Mouse (Mus musculus) ZHBTc4 (cell line): ENCODE results near the gene Gm3435.
A peak's percentile ranks its signal among the peaks of the same experiment; 100 is the strongest.
"Not testable (repeated sequence)": the region's sequence is repeated elsewhere in the genome, so short reads cannot be mapped to it uniquely, and the experiment has no call there.

Experiments
- DNase-seq: peaks from one replicate; pipeline ENCODE4 v3.0.0-alpha.2; 2011; ENCODE audit warnings: low read depth, low spot score

Gene Gm3435

DNA sequence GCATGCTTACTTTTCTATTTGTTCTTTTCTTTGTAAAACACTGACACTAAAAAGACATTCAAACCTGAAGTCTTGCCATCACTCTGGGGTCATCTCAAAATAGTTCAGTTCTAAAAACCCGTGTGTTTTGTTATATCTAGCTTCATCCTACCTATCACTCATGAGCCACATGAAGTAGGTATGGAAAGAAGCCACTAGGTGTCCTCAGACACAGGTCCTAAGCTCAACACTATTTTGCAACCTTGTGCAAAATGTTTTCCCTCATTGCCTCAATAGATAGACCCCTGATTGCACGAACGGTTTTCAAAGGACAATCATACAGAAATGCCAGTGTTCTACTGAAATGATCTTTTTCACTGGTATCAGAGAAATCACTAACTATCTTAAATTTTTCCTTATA lies 30.5 kb downstream of the Gm3435 start:
- DNase-seq = not testable (repeated sequence)

DNA sequence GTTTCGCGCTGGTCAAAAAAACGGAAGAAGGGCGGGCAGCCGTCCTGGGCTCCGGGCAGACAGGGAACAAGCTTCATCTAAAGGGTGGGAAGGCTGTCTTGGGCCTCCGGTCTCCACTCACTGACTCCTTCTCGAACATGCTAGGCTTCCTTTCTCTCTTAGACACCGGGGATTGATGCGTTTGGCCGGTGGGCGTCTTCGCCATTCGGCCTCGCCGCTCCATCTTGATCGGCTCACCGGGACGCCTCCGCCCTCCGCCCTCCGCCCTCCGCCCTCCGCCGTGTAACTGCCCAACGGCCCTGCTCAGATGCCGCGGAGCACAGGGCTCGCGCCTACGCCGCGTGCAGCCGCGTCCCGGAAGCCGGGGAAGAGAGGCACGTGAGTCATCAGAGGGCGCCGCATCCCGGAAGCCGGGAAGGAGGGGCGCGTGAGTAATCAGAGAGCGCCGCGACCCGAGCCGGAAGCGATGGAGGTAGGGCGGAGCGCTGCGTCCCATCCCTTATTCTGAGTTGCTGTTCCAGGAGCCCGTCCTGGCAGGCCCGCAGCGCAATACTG lies 31.3 kb downstream of the Gm3435 start, which contains the start of the genes Ermard, Tcte3 and Gm3448:
Ermard (plus strand) TSS at position 34 of the 555 bp plus-strand sequence.
Tcte3 (minus strand) TSS at position 314 of the 555 bp plus-strand sequence.
Gm3448 (minus strand) TSS at position 363 of the 555 bp plus-strand sequence.
- DNase-seq = not testable (repeated sequence)

DNA sequence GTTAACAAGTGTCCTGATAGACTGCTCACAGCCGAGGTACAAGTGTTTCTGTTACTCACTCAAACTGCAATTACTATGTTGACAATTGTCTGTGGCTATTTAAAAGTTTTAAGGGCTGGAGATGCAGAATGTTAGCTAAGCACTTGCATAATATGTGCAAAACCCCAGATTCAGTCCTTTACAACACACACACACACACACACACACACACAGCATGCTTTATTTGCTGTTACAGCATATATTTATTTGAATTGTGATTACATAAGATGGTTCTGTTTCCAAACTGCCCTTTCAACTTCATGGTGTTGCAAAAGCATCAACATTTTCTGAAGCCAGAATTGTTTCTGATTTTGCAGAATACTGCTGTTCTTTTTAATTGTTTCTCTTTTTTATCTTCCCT lies 40.4 kb downstream of the Gm3435 start:
- DNase-seq = not testable (repeated sequence)

DNA sequence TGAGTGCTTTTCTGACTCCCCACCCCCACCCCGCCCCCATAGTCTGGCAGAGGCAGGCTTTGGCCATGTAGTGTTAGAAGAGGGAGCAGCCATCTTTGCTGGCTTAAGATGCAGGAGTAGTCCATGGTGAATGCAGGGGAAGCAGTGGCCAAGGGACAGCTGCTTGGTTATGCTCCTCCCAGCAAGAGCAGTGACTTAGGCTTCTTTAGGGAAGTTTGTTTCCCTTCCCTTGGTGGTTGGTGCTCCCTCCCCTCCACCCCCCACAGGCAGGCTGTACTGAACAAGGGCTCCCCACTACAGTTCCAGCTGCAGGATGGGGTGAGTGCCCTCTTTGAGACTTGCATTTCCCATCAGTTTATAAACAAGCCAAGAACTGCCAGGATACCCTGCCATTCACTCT lies 42.8 kb downstream of the Gm3435 start:
- peak; percentile 40 for DNase-seq

DNA sequence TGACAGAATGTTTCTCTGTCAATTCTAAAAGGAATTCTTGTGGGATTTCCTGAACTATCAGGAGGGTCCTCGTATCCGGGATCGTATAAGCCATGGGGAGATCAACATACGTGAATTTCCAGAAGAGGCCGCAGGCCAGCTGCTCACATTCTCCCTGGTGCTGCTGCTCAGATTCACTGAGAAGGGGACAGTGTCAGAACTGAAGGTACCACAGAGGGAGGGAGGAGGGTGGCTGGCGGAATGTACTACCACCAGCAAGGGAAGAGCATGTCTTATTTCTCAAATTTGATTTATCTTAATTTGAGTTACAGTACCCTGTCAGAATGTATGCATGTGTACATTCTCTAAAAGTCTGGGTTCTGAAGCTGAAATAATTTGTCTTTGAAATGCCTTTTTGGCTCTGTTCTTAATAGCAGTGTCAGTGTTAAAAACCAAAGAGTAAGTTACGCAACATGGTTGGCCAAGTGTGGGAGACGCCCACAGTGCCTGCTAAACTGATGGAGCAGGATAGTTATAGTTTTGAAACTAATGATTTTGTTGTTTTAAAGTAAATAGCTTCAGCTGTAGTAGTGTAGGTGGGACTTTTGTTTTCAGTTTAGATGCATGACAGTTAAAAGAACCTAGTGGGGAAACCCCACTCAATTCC lies 43.3 kb downstream of the Gm3435 start:
- DNase-seq = not testable (repeated sequence)

DNA sequence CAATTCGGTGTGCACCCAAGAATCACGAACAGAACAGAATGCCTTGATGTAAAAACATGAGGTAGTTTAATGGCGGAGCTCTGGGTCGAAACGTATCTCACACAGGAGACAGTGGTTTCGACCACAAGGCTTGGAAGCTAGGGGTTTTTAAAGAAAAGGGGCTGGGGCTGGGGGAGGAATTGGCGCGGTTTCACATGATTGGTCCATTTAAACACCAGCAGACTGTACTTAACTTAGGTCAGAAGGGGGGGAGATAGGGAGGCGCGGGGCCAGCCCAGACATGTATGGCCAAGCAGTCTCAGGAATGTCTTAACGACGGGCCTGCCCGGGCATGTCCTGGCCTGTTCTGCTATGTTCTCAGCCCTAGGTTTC lies 43.8 kb downstream of the Gm3435 start:
- not testable (repeated sequence) for DNase-seq

DNA sequence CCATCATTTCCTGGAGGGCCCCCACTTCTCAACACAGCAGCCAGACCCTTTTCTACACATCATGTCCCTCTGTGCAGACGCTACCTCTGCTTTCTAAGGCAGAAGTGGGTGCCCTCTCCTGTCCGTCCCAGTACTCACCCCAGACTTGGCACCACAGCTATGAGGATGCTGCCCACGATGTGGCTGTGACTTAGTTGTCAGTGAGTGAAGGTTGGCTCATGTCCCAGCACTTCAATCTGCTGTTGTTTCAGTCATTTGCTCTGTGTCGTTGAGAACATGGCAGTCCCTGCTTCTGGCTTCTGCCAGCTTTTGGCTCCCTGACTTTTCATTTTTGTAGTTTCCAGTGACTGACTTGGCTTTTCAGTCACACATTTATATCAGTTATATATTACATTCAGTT lies 45.9 kb downstream of the Gm3435 start:
- no peak for DNase-seq

DNA sequence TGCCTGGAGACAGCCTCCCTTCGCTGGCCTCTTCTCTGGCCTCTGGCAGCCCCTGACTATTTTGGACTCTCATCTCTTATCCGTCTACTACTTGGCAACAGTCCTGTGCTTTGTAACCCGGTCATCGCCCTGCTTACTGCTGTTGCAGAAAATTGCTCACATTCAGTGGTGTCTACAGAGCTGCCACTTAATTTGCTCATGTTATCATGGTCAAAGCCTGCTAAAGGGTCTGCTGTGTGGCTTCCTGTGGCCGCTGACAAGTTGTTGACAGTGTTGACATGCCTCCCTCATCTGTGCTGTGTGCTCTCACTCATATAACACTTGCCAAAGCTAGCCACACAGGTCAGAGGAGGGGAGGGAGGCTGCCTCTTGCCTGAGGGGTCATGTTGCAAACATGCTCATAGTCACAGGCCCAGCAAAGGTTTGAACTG lies 48.2 kb downstream of the Gm3435 start:
- no peak for DNase-seq

DNA sequence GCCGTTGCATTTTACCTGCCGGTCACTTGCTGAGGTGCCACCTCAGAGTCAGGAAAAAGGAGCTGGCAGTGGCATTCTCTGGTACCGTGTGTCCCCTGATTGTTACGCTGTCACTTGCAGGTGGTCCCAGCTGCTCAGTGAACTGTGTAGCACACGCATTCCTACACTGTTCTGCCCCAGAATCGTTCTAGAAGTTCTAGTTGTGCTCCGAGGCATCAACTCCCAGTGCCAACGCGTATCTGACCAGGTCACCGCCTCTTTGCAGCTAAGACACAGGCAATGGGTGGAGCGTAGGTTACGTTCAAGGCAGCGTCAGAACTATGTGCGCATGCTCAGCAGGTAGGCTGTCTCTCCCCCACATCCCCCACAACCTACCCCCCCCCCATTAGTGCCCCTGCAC lies 49.7 kb downstream of the Gm3435 start:
- DNase-seq = no peak

DNA sequence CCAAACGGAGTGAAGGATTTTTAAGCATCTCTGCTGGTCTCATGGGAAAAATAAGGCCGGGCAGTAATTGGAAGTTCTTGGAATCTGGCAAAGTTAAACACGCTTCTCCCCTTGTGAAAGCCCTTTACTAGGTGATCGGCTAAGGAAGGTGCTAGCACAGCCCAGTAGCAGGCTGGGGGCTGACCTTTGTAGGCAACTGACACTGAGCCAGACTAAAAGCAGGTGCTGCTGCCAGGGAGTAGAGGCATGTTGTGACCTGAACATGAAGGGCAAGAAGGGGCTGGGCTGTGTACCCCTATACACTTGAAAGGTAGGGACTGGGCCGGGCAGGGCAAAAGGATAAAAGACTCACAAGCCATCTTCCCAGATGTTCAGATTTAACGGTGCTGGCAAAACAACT lies 50.4 kb downstream of the Gm3435 start:
- DNase-seq = no peak

DNA sequence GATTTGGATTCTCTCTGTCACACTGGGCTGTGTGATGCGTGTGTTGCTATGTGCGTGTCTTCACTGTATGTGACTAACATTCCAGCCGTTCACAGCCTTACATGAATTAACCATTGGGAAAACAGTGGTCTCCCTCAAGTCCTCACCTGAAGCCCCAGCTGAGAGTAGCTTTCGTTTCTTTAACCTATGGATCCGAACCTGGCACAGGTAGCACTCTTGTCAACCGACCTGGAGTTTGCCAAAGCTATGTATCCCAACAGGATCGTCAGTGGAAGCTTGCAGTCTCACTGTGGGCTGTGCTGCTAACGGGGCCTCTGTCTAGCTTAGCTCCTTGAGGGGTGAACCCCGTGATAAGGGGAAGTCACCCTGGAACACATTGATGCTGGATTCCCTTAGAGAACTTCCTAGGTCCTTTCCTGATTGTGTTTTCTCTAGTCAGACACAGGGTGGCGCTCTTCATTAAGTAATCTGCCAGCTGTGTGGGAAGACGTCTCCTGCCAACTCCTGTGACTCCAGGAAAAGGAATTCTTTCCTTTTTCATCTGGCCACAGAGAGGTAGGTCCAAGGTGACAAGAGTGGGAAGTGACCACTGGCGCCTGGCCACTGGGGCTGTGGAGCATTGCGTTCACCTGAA lies 55.5 kb downstream of the Gm3435 start:
- peak; percentile 83 for DNase-seq

DNA sequence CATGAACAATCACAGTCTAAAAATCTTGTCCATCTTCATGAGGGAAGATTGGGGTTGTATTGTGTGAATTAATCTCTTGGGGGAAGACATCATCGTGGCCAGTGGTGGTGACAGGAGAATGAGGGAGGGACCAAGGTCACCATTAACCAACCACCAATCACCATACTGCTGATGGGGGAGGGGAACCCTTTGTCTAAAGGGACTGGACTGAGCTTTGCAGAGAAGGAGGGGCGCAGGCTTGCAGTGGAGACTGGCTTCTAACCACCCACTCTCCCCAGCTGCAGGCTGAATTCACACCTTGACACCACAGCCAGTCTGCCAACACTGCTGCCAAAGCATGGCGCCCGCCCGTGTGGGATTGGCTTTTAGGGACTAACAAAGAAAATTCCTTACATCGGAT lies 56.1 kb downstream of the Gm3435 start:
- DNase-seq = peak; percentile 49

DNA sequence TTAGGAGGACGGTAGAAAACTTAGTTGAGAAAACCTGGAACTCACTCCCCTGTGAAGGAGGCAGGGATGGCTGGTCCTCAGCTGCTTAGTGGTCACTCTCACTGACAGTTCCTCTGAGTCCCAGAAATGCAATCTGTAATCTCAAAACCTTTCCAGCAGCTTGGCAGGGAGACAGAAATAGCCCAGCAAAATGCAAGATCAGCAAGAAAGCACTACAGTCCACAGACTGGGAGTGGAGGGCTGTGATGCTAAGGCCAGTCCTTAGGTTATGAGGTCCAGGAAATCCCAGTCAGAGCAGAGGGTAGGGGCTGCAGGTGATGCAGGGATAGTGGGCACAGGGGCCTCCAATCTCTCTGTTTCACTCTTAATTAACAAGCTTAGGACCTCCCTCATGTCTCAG lies 56.9 kb downstream of the Gm3435 start:
- no peak for DNase-seq

DNA sequence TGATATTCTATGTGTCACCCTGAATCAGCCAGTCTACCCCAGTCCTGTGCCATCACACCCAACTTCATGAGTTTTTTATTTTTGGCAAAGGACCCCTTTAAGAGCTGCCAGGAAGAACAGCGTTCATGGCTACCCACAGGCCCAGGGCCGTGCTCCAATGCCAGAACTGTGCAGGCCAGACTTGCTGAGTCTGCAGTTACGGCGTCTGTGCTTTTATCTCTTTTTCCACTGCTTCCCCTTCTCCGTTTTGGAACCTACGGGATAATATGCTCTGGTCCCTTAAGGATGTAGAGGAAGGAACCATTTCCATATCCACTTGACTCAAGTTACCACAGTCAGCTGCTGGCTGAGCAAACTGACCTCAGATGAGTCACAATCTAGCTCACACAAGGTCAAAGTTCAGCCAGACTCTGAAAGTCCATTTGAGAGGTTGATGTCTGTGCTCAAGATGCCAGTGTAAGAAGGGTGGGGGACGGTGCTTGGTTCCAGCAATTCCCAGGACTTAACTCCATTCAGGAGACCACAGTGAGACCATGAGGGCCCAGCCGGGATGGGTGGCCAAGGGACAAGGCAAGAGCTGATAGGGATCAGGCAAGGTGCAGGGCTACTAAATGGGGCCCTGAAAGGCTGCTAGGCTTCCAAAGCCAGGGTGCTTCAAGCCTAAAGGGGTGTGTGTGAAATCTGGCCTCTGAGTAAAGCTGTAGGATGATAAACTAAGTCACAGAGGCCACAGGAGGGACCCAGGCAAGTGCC lies 58.2 kb downstream of the Gm3435 start:
- DNase-seq = no peak

DNA sequence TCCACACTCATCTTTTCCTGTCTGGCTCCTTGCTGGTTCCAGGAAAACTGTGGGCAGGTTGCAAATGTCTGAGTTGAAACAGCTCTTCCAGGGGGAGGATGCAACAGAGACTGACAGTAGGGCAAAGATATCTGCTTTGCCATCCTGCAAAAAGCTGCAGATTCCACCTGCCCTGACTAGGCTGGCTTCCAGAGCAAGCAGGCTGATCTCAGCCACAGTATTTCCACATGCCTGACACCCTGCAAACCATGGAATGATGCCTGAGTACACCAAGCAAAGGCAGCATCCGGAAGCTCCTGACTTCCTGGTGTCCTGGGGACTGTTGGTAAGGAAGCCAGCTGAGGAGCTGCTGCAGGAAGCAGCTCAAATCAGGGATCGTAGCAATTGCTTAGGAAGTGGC lies 59.1 kb downstream of the Gm3435 start:
- no peak for DNase-seq
